Mouse (Mus musculus): ENCODE data around the gene Abraxas2. TPM values are rescaled to one million over a fixed set of nuclear protein-coding genes. Genes with fewer than 3 reads are reported as not detected.

The Abraxas2 gene
- polyA plus RNA-seq, 1 experiment from 2014 or later = 43.0 TPM

DNA sequence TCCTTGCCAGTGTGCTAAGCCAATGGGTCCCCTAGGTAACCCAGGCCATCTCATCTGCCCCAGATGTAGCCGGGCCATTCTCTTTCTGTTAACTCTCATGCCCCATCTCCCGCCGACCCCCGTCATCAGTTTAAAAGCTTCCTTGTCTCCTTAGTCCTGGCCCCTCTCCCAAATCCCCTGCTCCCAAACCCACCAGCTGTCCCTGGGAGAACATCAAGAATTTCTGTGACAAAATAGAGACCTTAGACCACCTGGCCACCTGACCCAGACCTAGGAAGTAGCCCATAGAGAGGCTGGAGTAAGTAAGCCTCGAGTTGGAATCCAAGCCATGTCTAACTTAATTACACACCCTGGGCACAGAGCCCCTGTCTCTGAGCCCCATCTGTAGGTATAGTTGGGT lies 31.2 kb downstream of the Abraxas2 start:
- Histone ChIP-seq H3K4me3 (no peak overlapping the region), H3K27ac (no peak overlapping the region)

DNA sequence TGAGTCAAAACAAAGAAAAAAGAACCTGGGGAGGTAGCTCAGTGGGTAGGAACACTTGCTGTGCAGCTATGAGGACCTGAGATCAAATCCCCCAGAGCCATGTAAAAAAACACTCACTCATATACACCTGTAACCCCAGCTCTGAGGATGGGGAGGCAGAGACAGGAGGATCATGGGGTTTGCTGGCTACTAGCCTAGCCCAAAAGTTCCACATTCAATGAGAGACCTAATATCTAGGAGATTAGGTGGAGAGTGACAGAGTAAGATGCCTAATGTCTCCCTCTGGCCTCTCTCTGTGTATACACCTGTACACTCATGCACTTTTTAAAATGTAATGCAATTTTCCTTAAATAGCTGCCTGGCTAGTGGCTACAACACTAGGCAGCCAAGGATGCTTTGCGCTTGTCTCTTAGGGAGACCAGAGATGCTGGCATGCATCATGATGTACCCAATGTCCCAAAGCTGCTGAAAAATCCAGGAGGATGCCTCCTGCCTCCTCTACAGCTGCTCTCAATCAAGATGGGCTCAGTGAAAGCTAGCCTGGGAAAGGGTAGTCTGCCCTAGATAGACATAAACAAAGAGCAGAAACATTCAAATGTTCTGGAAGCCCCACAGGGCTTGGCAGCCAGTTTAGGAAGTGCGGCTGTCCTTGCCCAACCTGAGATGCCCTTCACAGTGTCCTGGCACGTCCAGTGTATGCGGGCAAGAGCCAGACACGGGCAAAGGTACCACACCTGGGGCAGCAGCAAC lies 32.7 kb downstream of the Abraxas2 start:
- 68% methylated on average over 5 of the region's 5 CpGs for WGBS
- Histone ChIP-seq H3K36me3 (no peaks in the 10 kb centered on the region), H3K4me3 (no peak overlapping the region), H3K4me2 (replicated peaks) (no peak overlapping the region), H3K27me3 (no peaks in the 10 kb centered on the region), H3K27ac (no peak overlapping the region), H3K9ac (no peak overlapping the region), H3K4me1 (peaks cover 6% of the 10 kb centered on the region; the same call in 1 of the 2 replicates), H3K9me3 (no peaks in the 10 kb centered on the region)
- no peak for ATAC-seq (ENCODE audit: insufficient number of reproducible peaks, insufficient read depth, low FRiP score, low TSS enrichment)

More for the DNA sequence above, 31.2 kb downstream of the Abraxas2 start:
- Histone ChIP-seq H3K36me3 (peaks cover 5% of the 10 kb centered on the region; the same call in 1 of the 2 replicates), H3K9me3 (no peaks in the 10 kb centered on the region), H3K9ac (no peak overlapping the region), H3K4me1 (peaks cover 6% of the 10 kb centered on the region; the same call in 1 of the 2 replicates), H3K4me2 (replicated peaks) (no peak overlapping the region), H3K27me3 (no peaks in the 10 kb centered on the region)
- 86% methylated on average over 5 of the region's 5 CpGs for WGBS
- no peak for ATAC-seq (ENCODE audit: insufficient number of reproducible peaks, insufficient read depth, low FRiP score, low TSS enrichment)

DNA sequence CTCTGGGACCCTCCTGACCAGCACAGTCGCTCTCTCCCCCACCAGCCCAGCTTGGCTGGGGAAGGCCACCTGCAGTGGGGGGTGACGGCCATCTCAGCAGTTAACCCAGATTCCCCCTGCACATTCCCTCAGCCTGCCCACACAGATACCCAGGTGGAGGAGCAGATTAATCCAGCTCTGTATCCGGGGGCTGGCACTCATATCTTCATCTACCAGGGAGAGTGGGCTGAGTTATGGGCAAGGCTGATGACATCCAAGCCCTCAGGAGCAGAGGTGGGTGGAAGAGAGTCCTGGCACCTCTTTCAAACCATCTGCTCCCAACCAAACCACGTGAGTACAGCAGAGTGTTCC lies 33.3 kb downstream of the Abraxas2 start:
- H3K27ac ChIP-seq = no peak overlapping the region
- no peaks in the 10 kb centered on the region for H3K36me3 ChIP-seq
- H3K4me3 ChIP-seq = no peak overlapping the region
- 64% methylated on average over 4 of the region's 4 CpGs for WGBS
- no peaks in the 10 kb centered on the region for H3K9me3 ChIP-seq
- H3K27me3 ChIP-seq = no peaks in the 10 kb centered on the region
- no peak overlapping the region for H3K9ac ChIP-seq
- no peak overlapping the region for H3K4me2 ChIP-seq (replicated peaks)
- ATAC-seq (ENCODE audit: insufficient number of reproducible peaks, insufficient read depth, low FRiP score, low TSS enrichment) = no peak
- peaks cover 1% of the 10 kb centered on the region; the same call in 1 of the 2 replicates for H3K4me1 ChIP-seq

DNA sequence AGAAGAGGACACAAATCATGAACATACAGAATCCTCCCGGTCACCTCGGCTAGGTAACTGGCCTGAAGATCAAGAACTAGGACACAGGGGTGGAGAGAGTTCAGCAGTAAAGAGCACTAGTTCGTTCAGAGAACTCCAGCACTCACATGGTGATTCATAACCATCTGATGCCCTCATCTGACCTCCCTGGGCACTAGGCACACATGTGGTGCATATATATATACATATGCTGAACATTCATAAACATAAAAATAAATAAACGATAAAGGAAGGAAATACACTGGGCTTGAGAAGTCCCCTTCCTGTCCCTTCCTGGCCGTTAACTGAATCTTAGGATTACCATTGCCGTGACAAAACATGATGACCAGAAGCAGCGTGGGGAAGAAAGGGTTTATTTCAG lies 33.8 kb downstream of the Abraxas2 start:
- Histone ChIP-seq H3K9ac (no peak overlapping the region), H3K4me3 (no peak overlapping the region), H3K36me3 (no peaks in the 10 kb centered on the region), H3K9me3 (no peaks in the 10 kb centered on the region), H3K27ac (no peak overlapping the region), H3K4me1 (no peaks in the 10 kb centered on the region), H3K4me2 (replicated peaks) (no peak overlapping the region), H3K27me3 (no peaks in the 10 kb centered on the region)
- no peak for ATAC-seq (ENCODE audit: insufficient number of reproducible peaks, insufficient read depth, low FRiP score, low TSS enrichment)
- WGBS = 70% methylated on average over 7 of the region's 7 CpGs

DNA sequence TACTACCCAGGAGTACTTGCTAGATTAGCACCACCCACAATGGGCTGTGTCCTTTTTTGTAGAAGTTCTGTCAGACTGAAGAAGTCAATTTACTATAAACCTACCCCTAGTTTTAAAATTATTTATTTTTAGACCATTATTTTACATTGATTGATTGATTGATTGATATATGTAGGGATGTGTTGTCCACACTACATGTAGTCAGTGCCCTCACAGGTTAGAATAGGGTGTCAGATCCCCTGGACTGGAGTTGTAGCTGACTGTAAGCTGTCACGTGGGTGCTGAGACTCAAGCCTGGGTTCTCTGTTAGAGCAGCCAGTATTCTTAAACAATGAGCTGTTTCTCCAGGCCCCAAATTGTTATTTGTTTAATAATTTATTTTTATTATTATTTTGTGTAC lies 34.3 kb downstream of the Abraxas2 start:
- Histone ChIP-seq H3K4me2 (replicated peaks) (no peak overlapping the region), H3K4me3 (no peak overlapping the region), H3K9me3 (no peaks in the 10 kb centered on the region), H3K27ac (no peak overlapping the region), H3K36me3 (no peaks in the 10 kb centered on the region), H3K9ac (no peak overlapping the region), H3K27me3 (no peaks in the 10 kb centered on the region), H3K4me1 (no peaks in the 10 kb centered on the region)
- WGBS = 72% methylated on average over 1 of the region's 1 CpGs
- ATAC-seq (ENCODE audit: insufficient number of reproducible peaks, insufficient read depth, low FRiP score, low TSS enrichment) = no peak

DNA sequence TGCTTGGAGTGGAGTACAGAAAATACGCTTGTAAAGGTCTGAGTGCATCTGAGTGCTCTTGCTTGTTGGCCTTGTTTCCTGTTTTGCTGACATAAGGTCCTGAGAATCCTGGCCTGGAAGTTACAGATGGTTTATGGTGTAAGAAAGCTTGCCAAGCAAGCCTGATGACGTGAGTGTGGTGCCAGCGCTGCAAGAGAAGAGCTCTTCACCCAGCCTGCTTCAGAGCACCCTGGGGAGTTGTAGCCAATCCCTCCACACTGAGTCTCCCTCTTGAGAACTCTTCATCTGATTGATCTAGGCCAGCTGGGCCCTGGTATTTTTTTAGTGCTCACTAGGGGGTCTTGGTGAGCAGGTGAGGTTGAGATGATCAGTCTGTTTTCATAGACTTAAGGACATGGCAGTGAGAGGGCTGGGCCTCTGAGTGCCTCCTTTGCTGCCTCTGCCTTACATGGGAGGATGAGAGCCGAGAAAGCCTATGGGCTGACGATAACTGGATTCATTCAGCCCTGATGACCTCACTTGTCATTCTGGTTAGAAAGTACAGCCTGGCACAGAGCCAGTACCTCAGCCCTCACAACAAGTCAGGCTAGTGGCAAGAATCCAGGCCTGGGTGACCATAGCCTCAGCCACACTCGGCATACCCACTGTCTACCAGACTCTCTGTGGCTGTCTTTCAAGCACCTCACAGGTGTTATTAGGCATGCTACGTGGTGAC lies 36.0 kb downstream of the Abraxas2 start:
- no peak for ATAC-seq (ENCODE audit: insufficient number of reproducible peaks, insufficient read depth, low FRiP score, low TSS enrichment)
- no peak overlapping the region for H3K27ac ChIP-seq

DNA sequence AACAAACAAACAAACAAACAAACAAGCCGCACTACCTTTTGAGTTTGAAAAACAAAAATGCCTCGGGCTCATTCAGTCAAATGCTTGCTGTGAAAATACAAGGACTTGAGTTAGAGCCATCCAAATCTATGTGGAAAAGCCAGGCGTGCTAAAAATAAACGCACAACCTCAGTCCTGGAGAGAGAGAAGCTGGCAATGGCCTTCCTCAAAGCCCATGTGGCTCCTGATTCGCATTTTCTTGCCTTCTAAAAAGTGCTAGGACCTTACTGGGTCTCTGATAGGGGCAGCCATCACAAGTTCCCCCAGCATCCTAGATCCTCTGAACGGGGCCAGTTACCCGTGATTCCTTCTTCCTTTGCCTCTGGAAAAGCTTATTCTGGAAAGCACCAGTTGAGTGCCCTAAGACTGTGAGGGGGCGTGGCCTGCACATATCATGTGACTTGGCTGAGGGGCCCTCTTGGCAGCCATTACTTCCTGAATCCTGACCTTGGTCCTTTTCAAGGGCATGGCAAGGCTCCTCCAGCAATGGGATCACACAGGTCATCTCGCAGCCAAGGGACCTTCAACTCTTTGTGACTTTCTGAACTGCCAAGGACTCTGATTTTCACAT lies 37.3 kb downstream of the Abraxas2 start:
- H3K9ac ChIP-seq = no peak overlapping the region
- 85% methylated on average over 9 of the region's 9 CpGs for WGBS
- no peaks in the 10 kb centered on the region for H3K36me3 ChIP-seq
- no peaks in the 10 kb centered on the region for H3K4me1 ChIP-seq
- H3K4me3 ChIP-seq = no peak overlapping the region
- no peaks in the 10 kb centered on the region for H3K27me3 ChIP-seq
- no peak overlapping the region for H3K27ac ChIP-seq
- H3K4me2 ChIP-seq (replicated peaks) = no peak overlapping the region
- ATAC-seq (ENCODE audit: insufficient number of reproducible peaks, insufficient read depth, low FRiP score, low TSS enrichment) = no peak
- no peaks in the 10 kb centered on the region for H3K9me3 ChIP-seq

More for the DNA sequence above, 36.0 kb downstream of the Abraxas2 start:
- no peaks in the 10 kb centered on the region for H3K27me3 ChIP-seq
- H3K36me3 ChIP-seq = no peaks in the 10 kb centered on the region
- no peak overlapping the region for H3K4me2 ChIP-seq (replicated peaks)
- H3K9ac ChIP-seq = no peak overlapping the region
- H3K4me3 ChIP-seq = no peak overlapping the region
- 76% methylated on average over 7 of the region's 7 CpGs for WGBS
- H3K4me1 ChIP-seq = no peaks in the 10 kb centered on the region
- no peaks in the 10 kb centered on the region for H3K9me3 ChIP-seq

DNA sequence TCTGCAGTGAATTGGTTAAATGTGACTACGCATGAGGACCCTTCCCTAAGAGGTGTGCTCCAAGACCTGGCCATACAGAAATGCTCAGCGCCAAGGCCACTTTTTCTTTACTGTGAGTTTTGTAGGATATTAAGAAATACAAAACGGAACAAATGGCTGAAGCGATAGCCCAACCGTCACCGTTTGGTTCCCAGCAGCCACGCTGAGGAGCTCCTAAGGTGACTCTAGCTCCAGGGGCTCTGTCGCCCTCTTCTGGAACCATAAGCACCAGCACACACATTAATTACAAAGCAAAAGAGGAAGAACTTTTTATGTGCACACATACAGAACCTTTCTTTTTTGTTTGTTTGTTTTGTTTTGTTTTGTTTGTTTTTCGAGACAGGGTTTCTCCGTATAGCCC lies 38.2 kb downstream of the Abraxas2 start:
- Histone ChIP-seq H3K4me3 (no peak overlapping the region), H3K9ac (no peak overlapping the region), H3K9me3 (no peaks in the 10 kb centered on the region), H3K36me3 (no peaks in the 10 kb centered on the region), H3K4me1 (no peaks in the 10 kb centered on the region), H3K4me2 (replicated peaks) (no peak overlapping the region), H3K27ac (no peak overlapping the region), H3K27me3 (no peaks in the 10 kb centered on the region)
- 87% methylated on average over 10 of the region's 10 CpGs for WGBS
- no peak for ATAC-seq (ENCODE audit: insufficient number of reproducible peaks, insufficient read depth, low FRiP score, low TSS enrichment)

DNA sequence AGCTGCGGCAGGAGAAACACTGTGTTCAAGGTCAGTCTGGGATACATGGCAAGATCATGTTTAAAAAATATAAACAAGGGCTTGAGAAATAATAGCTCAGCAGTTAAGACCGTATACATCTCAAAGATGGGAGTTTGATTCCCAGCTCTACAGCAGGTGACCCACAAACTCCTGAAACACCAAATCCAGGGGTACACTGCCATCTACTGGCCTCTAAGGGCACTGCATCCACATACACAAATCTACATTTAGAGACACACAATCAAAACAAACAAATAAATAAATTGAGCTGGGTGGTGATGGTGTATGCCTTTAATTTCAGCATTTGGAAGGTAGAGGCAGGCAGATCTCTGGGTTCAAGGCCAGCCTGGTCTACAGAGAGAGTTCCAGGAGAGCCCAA lies 39.2 kb downstream of the Abraxas2 start:
- no peaks in the 10 kb centered on the region for H3K36me3 ChIP-seq
- no peak for ATAC-seq (ENCODE audit: insufficient number of reproducible peaks, insufficient read depth, low FRiP score, low TSS enrichment)
- H3K9me3 ChIP-seq = no peaks in the 10 kb centered on the region
- H3K4me2 ChIP-seq (replicated peaks) = no peak overlapping the region
- no peaks in the 10 kb centered on the region for H3K4me1 ChIP-seq
- H3K27ac ChIP-seq = no peak overlapping the region
- 87% methylated on average over 2 of the region's 2 CpGs for WGBS
- no peak overlapping the region for H3K9ac ChIP-seq
- no peak overlapping the region for H3K4me3 ChIP-seq
- H3K27me3 ChIP-seq = no peaks in the 10 kb centered on the region

DNA sequence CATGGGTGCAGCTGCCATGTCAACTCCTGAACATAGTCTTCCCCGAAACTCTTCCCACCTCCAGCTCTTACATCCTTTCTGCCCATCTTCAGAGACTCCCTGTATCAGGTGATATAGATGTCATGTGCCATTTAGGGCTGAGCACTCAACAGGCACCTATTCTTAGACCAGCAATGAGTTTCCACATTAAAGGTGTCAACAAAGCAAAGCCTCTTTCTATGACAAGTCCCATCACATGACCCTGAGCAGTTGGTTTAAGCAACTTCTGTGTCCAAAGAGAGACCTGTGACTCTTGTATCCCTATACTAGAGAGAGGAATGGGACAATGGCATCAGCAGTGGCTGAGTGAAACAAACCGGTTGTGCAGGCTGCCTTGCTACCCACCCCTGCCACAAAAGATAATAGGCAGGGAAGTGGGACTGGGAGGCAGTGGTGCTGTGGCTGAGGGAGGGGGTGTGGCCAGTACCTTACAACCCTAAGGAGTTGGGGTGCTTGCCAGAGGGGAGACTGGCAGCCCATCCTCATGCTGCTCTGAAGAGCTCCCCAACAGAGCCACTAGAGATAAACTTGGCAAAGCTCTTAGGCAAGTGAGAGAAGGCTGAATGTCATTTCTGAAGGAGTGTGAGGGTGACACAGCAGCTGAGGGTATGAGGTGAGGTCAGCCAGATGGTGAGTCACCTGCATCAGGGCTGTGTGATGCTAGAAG lies 42.0 kb downstream of the Abraxas2 start:
- ATAC-seq (ENCODE audit: insufficient number of reproducible peaks, insufficient read depth, low FRiP score, low TSS enrichment) = no peak
- no peak overlapping the region for H3K4me2 ChIP-seq (replicated peaks)
- WGBS = 59% methylated on average over 2 of the region's 2 CpGs
- H3K9ac ChIP-seq = no peak overlapping the region
- H3K9me3 ChIP-seq = no peaks in the 10 kb centered on the region
- no peaks in the 10 kb centered on the region for H3K36me3 ChIP-seq
- H3K4me3 ChIP-seq = no peak overlapping the region
- no peak overlapping the region for H3K27ac ChIP-seq
- H3K4me1 ChIP-seq = no peaks in the 10 kb centered on the region
- H3K27me3 ChIP-seq = no peaks in the 10 kb centered on the region

DNA sequence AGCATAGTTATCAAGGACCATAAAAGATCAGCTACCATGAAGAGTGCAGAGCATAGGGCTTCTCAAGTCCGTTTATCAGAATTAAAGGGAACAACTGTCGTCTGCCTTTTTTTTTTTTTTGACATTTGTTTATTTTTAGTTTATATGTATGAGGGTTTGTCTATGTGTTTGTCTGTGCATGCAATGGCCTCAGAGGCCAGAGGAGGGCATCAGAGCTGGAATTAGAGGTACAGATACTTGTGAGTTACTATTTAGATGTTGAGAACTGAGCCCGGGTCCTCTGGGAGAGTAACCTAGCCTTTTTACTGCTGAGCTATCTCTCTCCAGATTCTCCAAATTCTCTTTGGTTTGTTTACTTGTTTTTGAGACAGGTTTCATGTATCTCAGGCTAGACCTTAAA lies 44.8 kb downstream of the Abraxas2 start:
- 0 out of 2 replicates have a peak, but pooled peaks cover 4% of the 10 kb centered on the region for H3K9me3 ChIP-seq
- no peak overlapping the region for H3K4me3 ChIP-seq
- H3K27ac ChIP-seq = no peak overlapping the region
- H3K36me3 ChIP-seq = no peaks in the 10 kb centered on the region
- 81% methylated on average over 3 of the region's 3 CpGs for WGBS
- no peak for ATAC-seq (ENCODE audit: insufficient number of reproducible peaks, insufficient read depth, low FRiP score, low TSS enrichment)
- no peaks in the 10 kb centered on the region for H3K4me1 ChIP-seq
- no peak overlapping the region for H3K4me2 ChIP-seq (replicated peaks)
- H3K9ac ChIP-seq = no peak overlapping the region
- H3K27me3 ChIP-seq = no peaks in the 10 kb centered on the region
